Mouse (Mus musculus) urinary bladder, adult 18-20 months (tissue): ENCODE data around the gene Afdn.

Experiments
- DNase-seq, 2 experiments: peaks; one replicate each; pipeline ENCODE4 v3.0.0; 2022; ENCODE audit warnings: low spot score in 2 of 2, mixed read lengths in 2 of 2

The Afdn gene

DNA sequence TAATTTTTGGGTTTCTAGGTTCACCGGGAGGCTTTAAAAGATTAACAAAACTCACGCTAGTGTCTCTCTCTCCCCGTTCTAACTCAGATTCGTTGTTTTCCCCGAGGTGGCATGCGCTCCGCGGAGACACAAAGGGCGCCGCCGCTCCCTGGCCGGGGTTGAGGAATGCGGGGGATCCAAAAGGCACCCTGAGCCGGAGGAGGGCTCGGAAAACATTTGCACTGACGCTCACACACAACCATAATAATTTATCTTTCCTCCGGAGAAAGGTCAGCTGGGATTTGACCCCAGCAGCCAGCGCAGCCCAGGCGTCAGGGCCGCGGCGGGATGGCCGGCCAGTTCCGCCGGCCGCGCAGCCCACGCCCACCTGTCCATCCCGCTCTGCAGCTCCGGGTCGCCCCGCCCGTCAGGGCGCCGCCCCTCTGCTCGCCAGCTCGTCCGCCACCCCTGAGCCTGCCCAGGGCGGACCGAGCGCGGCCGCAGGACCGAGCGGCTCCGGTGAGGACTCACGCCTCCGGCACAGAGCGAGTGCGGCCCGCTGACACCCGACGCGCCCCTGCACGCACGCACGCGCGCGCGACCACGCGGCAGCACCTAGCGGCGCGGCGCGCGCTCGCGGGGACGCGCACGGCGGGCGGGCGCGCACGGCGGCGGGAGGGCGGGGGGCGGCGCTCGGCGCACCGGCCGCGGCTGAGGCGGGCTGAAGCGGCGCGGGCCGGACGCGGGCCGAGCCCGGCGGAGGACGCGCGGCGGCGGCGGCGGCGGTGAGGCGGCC, at the start of gene Afdn:
Afdn (plus strand) TSS at position 687 of the 775 bp plus-strand sequence.
- DNase-seq = peak; percentile 66 to 76

DNA sequence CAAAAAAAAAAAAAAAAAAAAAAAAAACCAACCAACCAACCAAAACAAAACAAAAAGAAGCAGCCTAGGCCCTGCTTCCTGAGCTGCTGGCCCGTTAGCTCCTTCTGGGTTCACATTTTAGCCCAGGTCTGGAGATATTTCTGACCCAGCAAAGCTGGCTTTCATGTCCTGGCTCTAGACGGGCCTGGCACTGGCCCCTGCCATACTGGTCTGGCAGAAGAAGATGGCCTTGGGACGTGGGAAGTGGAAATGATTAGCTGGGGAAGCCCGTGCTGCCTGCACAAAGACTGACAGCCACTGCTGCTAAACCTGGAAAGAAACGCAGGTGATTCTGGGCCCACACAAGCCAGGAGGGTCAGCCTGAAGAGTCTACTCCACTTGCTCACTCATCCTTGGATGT, 49.2 kb upstream of the Afdn start:
- no peak for DNase-seq

DNA sequence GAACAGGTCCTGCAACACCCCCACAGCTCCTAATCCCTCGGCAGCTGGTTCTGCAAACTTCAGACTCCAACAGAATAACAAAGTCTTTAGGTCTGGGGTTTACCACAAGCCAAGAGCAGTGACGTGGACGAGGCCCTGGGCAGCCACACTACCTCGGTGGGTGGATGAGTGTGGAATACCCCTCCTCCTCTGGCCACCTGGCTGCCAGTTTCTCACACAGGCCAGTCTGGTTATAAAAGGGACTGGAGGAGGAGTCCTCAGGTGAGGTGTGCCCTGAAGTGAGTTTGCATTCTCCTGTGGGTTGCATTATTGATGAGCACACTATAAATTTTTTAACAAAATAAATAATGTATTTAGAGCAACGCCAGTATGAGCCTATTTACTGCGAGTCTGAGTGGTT, 48.2 kb upstream of the Afdn start:
- DNase-seq = no peak

DNA sequence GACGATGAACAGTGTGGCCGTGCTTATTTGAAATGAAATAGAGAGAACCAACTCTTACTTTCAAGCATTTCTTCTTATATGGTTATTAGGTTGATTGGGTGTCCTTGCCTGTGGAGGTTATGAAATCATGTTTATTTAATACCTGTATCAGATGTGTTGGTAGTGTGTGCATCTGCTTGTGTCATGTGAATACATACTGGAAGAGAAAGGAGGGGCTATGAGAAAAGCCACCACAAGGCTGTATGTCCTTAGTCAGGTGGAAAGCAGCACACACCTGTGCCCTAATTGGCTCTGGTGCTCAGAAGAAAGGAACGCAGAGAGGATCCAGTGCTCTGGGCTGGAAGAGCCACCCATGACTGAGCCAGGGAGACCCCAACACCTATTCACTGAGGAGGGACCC, 47.8 kb upstream of the Afdn start:
- no peak for DNase-seq

DNA sequence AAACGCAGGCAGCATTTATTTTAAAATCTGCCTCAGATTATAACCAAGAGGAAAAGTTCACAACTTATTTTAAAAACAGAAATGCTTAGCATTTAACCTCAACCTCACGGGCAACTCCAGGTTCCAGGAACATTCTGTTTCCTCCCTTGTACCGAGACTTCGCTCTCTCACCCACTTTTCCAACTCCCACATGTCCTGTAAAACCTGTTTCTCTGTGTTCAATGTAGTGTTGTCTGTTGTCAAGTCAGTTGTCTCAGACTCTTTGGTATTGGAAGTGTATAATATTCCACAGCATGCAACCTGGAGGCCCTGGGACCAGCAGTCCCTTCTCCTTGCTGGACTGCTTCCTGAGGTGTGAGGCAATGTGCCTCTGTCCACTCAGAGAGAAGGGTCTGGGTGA, 46.2 kb upstream of the Afdn start:
- no peak for DNase-seq

DNA sequence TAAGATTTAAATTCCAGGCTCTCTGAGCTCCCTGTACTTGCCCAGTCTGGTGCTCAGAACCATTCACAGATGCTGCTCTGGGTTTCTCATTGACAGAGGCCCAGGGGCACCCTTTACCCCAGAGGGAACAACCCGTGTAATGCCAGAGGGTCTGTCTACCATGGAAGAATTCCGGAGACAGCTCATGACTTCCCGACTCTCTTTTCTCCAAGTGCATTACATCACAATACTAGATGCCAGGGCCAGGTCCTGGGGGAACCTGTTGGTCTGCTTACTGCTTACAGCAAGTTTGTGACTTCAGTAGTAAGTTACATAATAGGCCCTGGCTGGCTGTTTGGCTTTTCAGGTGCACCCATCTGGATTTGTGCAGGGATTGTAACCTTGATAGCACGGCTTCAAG, 45.7 kb upstream of the Afdn start:
- no peak for DNase-seq

DNA sequence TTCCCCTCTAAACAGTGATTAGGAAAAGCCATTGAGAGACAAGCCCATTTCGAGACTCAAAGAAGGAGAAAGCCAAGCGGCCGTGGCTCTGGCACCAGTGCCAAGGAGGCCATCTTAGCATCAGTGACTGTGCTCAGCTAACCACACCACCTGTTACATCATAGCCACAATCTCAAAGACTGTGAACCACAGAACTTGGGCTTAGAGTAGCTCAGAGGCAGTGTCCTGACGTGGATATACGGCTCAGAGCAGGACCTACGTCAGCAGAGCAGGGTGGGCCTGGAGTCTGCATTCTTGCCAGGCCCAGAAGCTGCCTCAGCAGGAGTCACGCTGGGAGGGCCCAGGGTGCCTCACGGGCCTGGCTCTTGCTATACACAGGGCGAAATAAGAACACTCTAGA, 44.8 kb upstream of the Afdn start:
- no peak for DNase-seq

DNA sequence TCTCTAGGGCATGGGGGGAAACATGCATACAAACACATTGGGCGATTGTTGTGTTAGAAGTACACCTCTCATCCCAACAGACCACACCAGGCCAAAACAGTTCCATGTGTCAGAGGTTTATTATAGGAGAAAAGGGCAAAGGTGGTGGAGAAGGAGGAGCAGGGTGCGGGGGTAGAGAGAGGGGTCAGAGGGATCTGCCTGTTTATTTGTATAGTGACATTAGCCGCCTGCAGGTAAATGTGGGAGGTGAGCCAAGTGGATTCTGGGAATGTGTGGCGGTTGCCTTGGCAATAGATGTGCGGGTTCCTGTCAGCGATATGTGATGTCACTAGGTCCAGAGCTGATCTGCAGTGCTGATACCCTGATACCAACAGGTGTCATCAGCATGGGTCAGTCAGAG, 44.0 kb upstream of the Afdn start:
- DNase-seq = no peak

DNA sequence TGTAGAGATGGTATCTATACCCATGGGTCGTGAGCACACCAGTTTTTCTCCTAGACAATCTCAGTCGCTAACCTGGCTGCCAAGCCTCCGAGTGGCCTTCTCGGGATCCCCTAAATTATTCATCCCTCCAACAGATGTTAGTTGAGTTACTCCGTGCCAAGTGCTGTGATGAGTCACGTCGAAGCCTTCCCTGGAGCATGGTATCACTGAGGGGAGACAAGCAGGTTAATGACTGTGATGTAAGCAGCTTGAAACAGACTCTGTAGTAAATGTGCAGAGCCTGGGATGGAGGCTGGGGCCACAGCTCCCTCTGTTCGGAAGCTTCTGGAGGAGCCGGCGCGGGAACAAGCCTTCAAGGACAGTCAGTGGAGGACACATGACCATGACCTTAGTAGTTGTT, 42.9 kb upstream of the Afdn start:
- no peak for DNase-seq

DNA sequence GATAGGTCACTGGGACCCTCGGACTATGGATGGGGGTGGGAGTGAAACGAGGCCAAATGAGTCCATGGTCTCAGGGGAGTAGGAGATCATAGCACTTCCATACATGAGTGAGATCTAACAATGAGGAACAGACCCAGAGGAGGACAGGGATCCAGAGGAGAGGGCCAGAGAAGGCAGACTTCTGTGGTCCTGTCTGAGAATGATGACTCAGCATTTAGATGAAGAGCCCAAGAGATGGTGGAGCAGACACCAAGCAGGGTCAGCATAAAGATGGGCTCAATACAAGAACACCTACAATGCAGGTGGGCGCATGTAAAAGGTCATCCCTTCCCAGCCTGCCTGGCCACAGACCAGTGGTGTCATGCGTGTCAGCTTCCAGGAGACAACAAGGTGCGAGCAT, 40.2 kb upstream of the Afdn start:
- no peak for DNase-seq

DNA sequence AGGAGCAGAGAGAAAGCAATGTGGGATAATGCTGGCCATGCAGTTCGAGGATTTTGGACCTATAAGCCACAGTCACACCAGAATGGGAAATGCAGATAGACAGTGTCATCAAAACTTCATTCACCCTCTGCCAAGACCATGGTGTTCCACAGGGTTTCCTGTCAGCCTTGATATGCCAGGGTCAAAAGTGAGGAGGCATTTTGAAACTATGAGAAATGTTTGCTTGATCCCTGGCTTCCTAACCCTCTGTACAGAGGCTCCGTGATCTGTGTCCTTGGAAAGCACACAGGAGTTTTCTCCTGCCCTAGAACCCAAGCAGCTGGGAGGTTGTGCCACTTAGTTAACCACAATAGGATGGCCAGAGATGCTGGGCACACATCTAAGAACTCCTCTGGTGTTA, 39.0 kb upstream of the Afdn start:
- DNase-seq = no peak

DNA sequence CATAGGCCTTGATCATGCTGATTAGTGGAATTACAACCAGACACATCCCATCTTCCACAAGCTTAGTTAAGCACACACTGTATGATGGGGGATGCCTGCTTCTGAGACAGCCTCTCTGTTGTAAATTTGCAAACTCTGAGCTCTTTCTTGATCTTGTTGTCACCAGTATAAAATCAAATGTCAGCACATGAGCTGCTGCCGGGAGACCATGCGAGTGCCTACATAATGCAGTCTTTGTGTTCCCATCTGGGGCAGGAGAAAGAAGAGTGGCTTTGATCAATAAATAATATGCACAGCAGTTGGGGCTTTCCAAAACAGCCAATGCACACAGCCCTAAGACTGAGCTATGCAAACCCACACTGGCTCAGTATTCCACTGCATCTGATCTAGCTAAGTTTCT, 37.9 kb upstream of the Afdn start:
- no peak for DNase-seq

DNA sequence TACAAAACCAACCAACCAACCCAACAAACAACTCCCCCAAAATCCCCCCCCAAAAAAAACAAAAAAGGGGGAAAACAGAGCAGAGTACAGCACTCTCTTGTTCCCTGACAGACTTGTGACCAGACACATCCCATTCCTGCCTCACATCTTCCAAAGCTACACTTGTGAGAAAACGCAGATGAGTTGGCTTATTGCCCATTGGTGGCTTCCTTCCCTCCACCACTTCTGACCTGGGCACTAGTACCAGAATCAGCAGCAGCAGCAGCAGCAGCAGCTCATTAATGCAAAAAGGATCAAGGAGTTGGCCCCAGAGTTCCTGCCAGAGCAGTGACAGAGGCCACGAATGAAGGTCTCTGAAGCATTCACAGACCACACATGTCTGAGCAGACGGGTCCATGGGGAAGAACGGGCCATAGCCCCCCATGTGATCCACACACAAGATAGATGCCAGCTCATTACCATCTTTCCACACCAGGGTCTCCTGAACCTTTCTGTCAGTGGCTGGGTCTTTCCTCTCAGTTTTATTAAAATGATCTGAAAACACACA, 35.3 kb upstream of the Afdn start:
- DNase-seq = no peak

DNA sequence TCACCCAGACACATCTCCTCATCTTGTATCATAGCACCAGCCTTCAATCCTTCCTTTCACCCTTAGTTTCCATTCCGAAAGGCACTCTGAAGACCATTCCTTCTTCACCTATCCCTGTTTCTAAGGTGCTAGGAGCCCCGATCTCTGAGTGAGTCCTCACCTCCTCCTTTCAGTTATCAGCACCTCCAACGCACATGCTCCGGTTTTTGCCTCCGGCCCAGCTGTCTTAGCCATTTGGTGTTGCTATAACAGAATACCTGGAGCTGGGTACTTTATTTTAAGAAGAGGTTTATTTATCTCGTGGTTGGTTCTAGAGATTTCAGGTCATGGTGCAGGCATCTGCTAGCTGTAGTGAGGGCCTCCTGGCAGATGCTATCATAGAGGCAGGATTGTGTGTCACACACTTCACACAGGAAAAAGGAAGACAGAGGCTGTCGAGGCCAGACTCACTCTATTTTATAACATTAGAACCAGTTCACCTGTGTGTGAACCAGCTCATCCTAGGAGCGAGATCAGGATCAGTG, 33.4 kb upstream of the Afdn start:
- no peak for DNase-seq

DNA sequence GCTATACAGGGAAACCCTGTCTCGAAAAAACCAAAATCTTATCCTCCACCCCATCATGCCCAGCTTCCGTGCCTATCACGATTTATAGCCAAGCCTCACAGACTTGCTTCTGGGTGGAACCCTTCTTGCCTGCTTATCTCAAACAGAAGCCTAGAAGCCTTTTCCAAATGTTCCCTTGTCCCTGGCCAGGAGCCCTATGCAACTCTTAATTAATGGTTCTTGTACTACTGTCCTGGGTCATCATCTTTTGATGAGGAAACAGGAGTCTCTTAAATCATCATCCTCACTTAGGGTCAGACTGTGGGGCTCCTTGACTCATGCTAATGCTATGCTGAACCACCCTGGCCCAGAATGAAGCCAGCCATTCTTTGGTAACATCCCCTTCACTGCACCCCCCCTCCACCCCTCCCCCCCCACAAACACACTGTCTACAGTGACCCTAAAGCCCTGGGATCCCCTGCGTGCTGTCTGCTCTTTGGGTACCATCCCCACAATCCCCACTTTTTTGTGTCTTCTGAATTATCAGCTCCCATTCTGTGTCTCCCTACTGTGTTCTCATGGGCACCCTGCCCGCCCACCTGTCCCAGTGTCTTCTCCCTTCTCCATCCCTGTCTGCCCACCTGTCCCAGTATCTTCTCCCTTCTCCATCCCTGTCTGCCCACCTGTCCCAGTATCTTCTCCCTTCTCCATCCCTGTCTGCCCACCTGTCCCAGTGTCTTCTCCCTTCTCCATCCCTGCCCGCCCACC, 29.2 kb upstream of the Afdn start:
- no peak for DNase-seq

DNA sequence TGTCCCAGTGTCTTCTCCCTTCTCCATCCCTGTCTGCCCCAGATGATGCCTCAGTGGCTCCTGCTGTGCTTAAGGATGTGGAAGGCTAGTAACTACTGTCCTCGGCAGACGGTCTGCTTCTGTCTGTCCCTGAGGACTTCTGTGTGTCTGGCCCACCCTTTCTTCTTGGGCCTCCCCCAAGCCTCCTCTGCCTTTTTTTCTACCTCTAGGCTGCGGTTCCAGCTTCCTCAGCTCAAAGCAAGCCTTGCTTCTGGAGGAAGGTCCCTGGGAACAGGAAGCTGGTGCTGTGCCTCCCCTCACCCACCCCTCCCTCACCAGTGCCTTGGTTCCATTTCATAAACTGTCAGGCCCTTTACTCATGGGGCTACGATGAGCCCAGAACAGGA, 28.6 kb upstream of the Afdn start:
- no peak for DNase-seq

DNA sequence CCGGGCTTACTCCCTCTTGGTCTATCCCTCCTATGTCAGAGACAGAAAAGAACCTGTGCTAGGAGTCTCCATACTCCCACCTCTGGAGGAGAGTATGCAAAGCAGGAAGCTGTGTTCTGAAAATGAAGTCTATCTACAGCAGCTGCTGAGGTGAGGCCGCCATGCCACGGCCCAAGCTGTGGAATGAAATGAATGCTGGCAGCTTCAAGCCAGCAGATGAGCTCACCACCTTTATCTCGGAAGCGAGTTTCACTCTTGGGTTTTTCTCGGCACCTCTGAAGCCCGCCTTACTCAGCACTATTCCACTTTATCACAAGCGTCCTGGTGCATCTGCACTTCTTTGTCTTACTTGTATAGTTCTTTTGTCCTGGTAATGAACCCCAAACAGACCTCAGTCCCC, 27.7 kb upstream of the Afdn start:
- DNase-seq = no peak

DNA sequence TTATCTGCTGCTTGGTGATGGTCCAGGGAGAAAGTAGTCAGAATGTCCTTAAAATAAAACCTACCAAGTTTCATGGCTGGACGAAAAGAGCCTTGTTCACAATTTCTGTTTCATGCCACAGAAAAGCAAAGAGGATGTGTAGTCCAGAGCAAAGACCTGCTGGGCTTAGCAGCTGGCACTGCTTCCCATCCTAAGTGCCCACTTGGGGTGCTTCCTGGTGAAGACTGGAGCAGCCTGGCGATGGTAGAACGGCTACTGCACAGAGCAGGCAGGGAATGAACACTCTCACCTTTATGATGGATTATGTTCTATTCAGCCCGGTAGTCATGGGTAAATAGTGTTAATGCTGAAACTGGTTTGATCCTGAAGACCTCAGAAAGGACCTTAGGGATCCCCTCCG, 26.4 kb upstream of the Afdn start:
- no peak for DNase-seq

DNA sequence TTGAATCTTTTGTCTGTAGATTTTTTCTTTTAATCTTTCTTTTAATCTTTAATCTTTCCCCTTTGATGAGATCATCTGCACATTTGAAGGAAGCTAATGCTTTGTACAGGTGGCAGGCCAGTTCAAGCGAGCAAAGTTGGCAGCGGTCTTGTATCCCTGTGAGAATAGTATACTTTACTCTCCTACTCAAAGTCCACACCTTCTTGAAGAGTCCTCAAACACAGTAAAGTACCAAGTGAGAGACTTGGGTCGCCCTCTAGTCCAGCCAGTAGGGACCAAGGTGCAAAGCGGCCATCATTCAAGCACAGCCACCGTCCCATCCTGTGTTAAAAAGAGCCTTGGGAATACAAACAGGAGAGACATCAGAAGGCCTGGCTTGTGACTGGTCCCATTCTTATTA, 25.3 kb upstream of the Afdn start:
- DNase-seq = no peak

DNA sequence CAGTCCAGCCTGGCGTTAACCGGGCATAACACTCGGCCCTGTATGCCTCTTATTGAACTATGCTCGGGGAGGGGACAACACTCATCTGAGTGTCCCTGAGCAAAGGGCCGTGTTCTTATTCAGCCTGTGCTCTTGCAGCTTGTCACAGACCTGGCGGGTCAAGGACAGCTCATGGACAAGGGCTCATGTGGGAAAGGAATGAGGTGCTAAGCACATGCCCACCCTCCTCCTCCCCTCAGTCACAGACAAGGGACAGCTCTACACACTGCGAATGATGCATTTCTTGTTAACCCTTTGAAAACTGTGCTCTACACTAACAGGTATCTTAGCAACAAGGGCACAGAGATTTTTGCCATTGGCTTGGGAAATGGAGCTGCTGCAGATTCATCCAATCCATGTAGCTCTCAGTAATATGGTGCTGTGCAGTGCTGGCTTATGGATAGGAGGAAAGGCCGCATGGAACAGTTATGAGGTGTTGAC, 24.5 kb upstream of the Afdn start:
- no peak for DNase-seq

DNA sequence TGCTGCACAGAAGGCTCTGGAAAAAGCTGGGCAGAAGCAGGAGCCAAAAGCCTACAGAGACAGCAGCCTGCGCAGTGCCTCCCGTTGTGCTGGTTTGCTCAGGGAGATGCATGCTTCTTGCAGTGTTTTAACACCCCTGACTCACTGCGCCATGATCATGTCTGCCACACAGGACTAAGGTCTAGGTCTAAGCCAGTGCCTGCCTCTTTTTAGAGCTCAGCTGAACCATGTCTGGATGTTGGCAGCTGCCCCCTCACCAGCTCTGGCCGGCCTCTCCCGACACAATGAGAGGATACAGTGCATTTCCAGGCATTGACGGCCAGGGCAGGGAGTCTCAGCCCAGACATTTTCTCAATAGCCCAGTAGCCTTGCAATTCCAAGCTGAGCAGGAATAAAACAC, 23.0 kb upstream of the Afdn start:
- no peak for DNase-seq

DNA sequence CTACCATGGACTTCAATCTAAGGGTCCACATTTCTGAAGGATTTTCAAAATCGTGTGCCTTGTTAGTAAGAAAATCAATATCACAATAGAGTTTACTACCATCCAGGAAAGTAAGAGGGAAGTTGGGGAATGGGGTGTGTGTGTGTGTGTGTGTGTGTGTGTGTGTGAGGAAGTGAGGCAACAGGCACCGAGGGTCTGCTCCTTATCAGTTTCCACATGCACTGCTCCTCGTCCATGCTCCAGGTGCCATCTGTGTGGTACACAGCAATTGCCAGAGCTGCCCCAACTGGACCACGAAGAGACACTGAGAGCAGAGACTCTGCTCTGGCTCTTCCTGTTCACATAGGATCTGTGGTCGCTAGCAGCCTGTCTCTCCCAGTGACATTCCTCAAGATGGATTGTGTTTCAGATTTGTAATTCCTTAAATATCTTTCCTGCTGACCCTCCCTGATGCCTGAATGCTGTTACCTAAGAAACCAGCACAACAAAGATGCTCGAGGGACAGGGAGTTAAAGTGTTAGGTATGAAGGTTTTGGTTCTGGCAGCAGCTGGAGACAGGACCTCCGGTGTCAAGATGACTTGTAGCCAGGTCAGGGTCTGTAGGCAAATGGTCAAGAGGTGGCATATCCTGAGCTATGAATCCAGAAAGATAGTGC, 22.1 kb upstream of the Afdn start:
- DNase-seq = no peak
